Mouse (Mus musculus) Muller cell, postnatal 12 days (primary cell): ENCODE measurements around the gene Igsf9b.
A peak's percentile ranks its signal among the peaks of the same experiment; 100 is the strongest.

Source experiments
- DNase-seq: peaks from one replicate; pipeline ENCODE4 v3.0.0-alpha.2; 2015; ENCODE audit errors: inconsistent ontology term

Gene Igsf9b

DNA sequence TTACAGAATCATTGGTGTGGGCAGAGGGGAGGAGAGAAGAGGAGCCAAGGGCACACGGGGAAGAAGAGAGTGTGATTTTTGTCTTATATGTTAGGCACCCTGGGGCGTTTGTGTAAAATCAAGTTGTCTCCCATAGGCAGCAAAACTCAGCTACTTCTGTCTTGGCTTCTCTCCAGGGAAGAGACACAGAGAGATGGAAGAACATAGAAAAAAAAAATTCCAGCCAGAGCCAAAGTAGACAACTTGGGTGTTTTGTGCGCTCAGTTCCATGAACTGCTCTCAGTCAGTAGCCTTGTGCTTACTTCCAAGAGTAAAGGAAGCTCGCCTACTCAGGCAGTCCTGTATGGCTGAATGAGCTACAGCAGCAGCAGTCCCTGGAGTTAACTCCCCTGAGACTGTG lies 31.4 kb downstream of the Igsf9b start:
- DNase-seq = no peak

DNA sequence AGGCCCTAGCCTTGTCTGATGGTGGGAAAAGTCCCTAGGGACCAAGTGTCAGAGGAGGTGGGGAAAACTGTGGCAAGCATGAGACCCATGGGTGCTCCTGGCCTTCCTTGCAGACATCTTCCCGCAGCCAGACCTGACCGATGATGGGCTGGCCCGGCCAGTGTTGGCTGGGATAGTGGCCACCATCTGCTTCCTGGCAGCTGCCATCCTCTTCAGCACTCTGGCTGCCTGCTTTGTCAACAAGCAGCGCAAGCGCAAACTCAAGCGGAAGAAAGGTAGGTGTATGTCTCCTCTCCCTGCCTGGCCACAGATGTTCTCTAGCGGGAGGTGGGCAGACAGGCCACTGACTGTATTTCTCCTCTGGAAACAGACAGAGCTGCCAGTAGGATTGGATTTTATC lies 32.5 kb downstream of the Igsf9b start:
- DNase-seq = no peak

- no peak for DNase-seq
These were observed 35.9 kb downstream of the Igsf9b start for GRCm38 (mm10) chr9:27334895-27335294.

DNA sequence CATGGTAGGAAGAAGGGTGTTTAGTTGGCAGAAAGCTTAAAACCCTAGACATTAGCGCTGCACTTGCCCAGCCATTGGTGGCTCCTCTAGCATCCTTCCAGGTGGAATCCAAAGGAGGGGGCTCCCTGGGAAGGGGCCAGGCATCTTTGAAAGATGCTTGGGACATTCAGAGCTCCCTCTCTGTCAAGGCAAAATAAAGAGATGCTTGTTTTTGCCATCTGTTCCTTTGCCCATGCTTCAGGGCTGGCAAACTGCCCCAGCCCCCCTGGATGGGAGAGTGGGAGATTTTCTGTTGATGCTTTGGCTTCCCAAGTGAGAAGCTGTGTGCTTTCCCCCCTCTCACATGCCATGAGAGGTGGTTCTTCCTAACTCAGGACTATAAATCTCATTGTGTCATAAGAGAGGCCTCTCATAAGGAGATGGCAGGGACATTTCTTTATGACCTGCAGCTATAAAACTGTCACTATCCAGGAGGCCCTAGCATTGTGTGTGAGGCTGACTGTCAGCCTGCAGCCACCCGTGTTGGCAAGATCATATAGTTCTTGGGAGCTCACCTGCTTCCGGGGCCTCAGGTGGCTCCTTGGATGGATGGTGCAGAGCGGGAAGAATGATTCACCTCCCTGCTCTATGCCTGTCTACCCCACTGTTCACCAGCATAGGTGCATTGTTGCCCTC lies 38.1 kb downstream of the Igsf9b start:
- no peak for DNase-seq

DNA sequence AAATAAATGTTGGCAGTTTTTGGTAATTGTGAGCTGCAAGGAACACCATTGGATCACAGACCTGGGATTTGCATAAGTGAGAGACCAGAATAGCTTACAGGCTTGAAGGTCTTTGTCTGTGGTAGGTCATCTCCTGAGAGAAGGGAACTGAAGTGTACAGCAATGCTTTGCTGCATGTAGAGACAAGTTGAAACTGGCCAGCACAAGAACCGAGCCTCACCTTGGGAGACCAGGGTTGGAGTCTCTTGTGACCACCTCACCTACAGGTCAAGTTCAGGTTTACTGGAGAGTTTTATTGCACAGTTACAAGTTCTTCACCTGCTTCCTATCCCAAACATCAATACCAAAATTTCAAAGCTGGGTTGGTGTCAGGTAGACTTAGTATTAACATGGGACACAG lies 40.2 kb downstream of the Igsf9b start:
- no peak for DNase-seq

DNA sequence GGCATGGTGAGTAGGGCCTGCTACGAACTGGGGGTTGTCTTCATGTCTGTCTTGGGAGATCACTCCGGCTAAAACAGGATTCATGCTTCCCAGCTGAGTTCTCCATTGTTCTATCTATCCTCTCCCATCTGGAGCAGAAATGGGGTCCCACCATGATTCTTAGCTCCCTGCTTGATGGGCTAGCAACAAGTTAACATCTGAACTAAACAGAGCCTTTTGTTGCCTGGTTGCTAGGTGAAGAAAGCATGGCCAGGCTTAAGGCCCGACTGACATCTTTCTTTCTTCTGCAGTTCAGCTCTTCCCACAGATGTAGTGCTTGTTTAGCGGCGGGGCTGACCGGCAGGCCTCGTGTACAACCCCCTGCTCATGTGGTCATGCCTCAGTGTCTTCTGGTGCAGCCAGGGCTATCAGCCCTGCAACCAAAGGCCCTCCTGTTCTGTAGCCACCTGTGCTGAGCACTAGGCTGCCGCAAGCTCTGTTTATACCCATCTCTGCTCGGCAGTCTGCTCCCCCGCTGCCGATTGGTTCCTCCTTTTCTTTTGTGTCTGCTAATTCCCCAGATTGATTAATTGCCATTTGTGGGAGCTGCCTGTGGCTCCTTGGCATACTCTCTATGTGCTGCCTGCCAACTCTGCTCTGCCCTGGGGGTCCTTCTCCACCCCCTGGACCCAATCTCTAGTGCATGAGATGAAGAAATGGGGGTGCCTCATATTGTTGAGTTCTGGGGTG lies 47.7 kb downstream of the Igsf9b start:
- DNase-seq = no peak

GRCm38 (mm10) chr9:27353082-27353481 lies 54.1 kb downstream of the Igsf9b start:
- no peak for DNase-seq

DNA sequence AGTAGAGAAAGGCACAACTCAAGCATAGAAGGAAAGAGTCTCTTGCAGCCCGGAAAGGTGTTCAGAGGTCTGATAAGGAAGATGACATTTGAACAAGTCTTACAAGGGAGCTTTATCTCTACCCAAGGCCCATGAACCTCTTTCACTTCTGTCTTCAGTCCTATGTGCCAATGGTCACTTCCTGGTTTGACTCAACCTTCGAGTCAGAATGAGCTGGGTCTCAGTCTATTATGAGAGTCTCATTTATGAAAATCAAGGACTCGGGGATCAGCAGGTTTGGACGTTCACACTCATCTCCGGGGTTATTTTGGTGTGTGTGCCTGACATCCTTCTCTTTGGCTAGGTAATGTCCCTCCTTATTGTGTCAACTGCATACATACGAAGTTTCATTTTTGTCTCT lies 58.9 kb downstream of the Igsf9b start:
- no peak for DNase-seq

GRCm38 (mm10) chr9:27367231-27367630 lies 68.2 kb downstream of the Igsf9b start:
- peak; percentile 22 for DNase-seq

DNA sequence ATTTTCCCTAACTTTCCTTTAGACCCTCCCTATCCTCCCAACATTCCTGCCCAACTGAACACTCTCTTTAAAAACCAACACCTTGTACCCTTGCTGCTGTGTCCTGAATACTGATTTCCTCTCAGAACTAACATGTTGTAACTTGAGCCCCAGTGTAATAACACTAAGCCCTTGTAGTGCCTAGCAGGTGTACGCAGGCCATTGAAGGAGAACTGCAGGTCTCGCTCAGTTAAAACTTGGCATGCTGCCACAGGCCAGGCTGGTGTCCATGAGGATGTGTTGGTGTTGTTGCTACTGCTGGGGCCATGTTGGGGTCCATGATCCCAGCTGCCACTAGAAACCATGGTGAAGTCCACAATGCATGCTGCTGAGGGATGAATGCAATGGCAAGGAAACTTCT lies 70.1 kb downstream of the Igsf9b start:
- no peak for DNase-seq

DNA sequence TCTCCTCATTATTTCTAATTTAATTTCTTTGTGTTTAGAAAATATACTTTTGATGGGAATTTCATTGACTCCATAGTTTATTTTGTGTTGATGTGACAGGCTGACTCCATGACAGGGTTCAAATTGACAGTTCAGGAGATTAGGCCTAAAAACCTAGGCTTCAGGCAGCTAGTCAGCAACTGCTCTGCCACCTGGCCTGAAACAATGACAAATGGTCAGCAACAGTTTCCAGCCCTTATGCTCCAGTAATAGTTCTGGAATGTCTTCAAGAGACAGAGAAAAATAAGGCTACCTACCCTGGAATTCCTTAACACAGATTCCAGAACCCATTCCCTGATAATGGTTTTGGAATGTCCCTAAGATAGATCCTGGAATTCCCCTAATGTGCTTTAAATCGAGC lies 76.7 kb downstream of the Igsf9b start:
- peak; percentile 10 for DNase-seq

GRCm38 (mm10) chr9:27386951-27387350 lies 87.9 kb downstream of the Igsf9b start:
- DNase-seq = no peak

- DNase-seq = no peak
These were observed 97.5 kb downstream of the Igsf9b start, which contains the start of gene Spata19 for GRCm38 (mm10) chr9:27396500-27396899. Gene Spata19 (plus strand): TSS chr9:27396800.

GRCm38 (mm10) chr9:27401169-27401568 lies 102.2 kb downstream of the Igsf9b start:
- peak; percentile 16 for DNase-seq
